24 mouse cellular contexts compared by ENCODE assay signal in the genomic region with DNA sequence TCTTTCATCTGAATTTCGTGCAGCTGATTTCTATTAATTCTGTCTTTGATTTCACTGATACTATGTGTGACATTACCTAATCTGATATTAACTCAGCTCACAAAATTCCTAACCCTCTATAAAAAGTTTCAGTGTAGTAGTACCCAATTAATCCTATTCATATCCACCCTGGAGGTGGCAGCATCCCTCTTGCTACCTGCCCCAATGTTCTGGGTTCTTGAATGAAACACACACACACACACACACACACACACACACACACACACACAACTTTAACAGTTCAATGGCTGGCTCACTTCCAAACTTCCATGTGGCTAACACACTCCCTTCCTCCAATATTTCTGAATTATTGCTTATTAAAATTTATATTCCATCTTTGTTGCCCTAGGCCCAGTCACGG. TPM values are rescaled to one million over a fixed set of nuclear protein-coding genes. Genes with fewer than 3 reads are reported as not detected.
DNase-seq lines count a peak whose midpoint lies in the region; ATAC-seq and TF ChIP-seq lines count a peak whose summit lies in the region.
"Had no signal": no experiment of that assay in that cellular context is flagged by ENCODE, and none has a peak within 500 bp of the region (broad histone marks: within the 10 kb centered on the region; RNA-seq: fewer than 3 reads in every experiment).

No protein-coding gene starts in this region.

- no peaks in the 10 kb centered on the region for H3K36me3 ChIP-seq in heart, embryonic 12.5 days
- H3K36me3 ChIP-seq in heart, embryonic 10.5 days, result no peaks in the 10 kb centered on the region
- H3K36me3 ChIP-seq in limb, embryonic 12.5 days, result no peaks in the 10 kb centered on the region
- H3K36me3 ChIP-seq in limb, embryonic 10.5 days, result no peaks in the 10 kb centered on the region
- no peaks in the 10 kb centered on the region for H3K36me3 ChIP-seq in limb, embryonic 13.5 days
- H3K36me3 ChIP-seq in limb, embryonic 14.5 days (ENCODE audit: control insufficient read depth, insufficient read depth, low read length), result no peaks in the 10 kb centered on the region
- H3K36me3 ChIP-seq: G1E had no signal

- H3K4me3 ChIP-seq in heart, embryonic 12.5 days, result no peak overlapping the region
- H3K4me3 ChIP-seq in heart, embryonic 10.5 days, result no peak overlapping the region
- no peak overlapping the region for H3K4me3 ChIP-seq in limb, embryonic 12.5 days (replicated peaks)
- no peak overlapping the region for H3K4me3 ChIP-seq in limb, embryonic 10.5 days
- no peak overlapping the region for H3K4me3 ChIP-seq in limb, embryonic 13.5 days
- H3K4me3 ChIP-seq in limb, embryonic 14.5 days (replicated peaks; ENCODE audit: low read length), result no peak overlapping the region

- H3K4me2 ChIP-seq in heart, embryonic 12.5 days, result no peak overlapping the region
- no peak overlapping the region for H3K4me2 ChIP-seq in limb, embryonic 12.5 days
- H3K4me2 ChIP-seq in limb, embryonic 13.5 days (replicated peaks), result no peak overlapping the region
- H3K4me2 ChIP-seq in limb, embryonic 14.5 days (replicated peaks; ENCODE audit: low read depth, low read length, severe bottlenecking), result no peak overlapping the region

- no peaks in the 10 kb centered on the region for H3K27me3 ChIP-seq in heart, embryonic 12.5 days (replicated peaks)
- H3K27me3 ChIP-seq in heart, embryonic 10.5 days (ENCODE audit: insufficient read depth, poor library complexity, severe bottlenecking), result no peaks in the 10 kb centered on the region
- H3K27me3 ChIP-seq in limb, embryonic 12.5 days, result no peaks in the 10 kb centered on the region
- H3K27me3 ChIP-seq in limb, embryonic 10.5 days (ENCODE audit: low read depth, poor library complexity, severe bottlenecking), result no peaks in the 10 kb centered on the region
- H3K27me3 ChIP-seq in limb, embryonic 13.5 days, result no peaks in the 10 kb centered on the region
- H3K27me3 ChIP-seq in limb, embryonic 14.5 days (ENCODE audit: control insufficient read depth, insufficient read depth, low read length), result no peaks in the 10 kb centered on the region
- H3K27me3 ChIP-seq: CH12.LX, Patski had no signal

- ATAC-seq in heart, embryonic 12.5 days (ENCODE audit: insufficient number of reproducible peaks, low FRiP score), result no peak
- peak; percentile 52; the same call in 1 of the 2 replicates for ATAC-seq in limb, embryonic 12.5 days (ENCODE audit: insufficient number of reproducible peaks, insufficient read depth, low FRiP score, low TSS enrichment, low read depth)
- peak; percentile 54 for ATAC-seq in limb, embryonic 13.5 days (ENCODE audit: low FRiP score, low read depth)
- ATAC-seq in limb, embryonic 14.5 days (ENCODE audit: low FRiP score, low read depth), result no peak
- ATAC-seq: activated CD4-positive, CD25-positive, alpha-beta regulatory T cell, adult 4 months; CD4-positive, CD25-positive, alpha-beta regulatory T cell, adult 4 months; Patski had no signal

- DNase-seq in heart, embryonic 10.5 days (ENCODE audit: low spot score), result no peak
- DNase-seq in limb, embryonic 10.5 days (ENCODE audit: low spot score), result no peak
- DNase-seq in limb, embryonic 14.5 days (ENCODE audit: low spot score), result peak; percentile 13
- DNase-seq in kidney, postnatal 25 days, result no peak
- no peak for DNase-seq in spleen, adult 18-20 months
- DNase-seq: adrenal gland, adult 2 months; adrenal gland, adult 8-10 months; adrenal gland, postnatal 10 days; adrenal gland, postnatal 14 days; adrenal gland, postnatal 25 days; adrenal gland, postnatal 36 days; B cell, adult 2 months; cerebellum, adult 11 months; cerebellum, adult 11-12 months had no signal

- WGBS in heart, embryonic 12.5 days, result 60% methylated on average over 2 of the region's 2 CpGs
- 52% methylated on average over 2 of the region's 2 CpGs for WGBS in heart, embryonic 10.5 days
- WGBS in limb, embryonic 12.5 days, result 51% methylated on average over 2 of the region's 2 CpGs
- 66% methylated on average over 2 of the region's 2 CpGs for WGBS in limb, embryonic 10.5 days
- WGBS in limb, embryonic 13.5 days, result 52% methylated on average over 2 of the region's 2 CpGs
- WGBS in limb, embryonic 14.5 days, result 52% methylated on average over 2 of the region's 2 CpGs

- no peak for TF ChIP-seq POLR2A in limb, embryonic 14.5 days (IDR thresholded peaks at IDR 0.05; ENCODE audit: borderline replicate concordance, extremely low read depth, insufficient read depth, insufficient read length)

- H3K9ac ChIP-seq in heart, embryonic 12.5 days, result no peak overlapping the region
- no peak overlapping the region for H3K9ac ChIP-seq in limb, embryonic 12.5 days (replicated peaks)
- no peak overlapping the region for H3K9ac ChIP-seq in limb, embryonic 13.5 days
- no peak overlapping the region for H3K9ac ChIP-seq in limb, embryonic 14.5 days (ENCODE audit: low read depth, low read length, severe bottlenecking)

- 0 out of 2 replicates have a peak, but pooled peaks cover 2% of the 10 kb centered on the region for H3K4me1 ChIP-seq in heart, embryonic 12.5 days (replicated peaks)
- no peaks in the 10 kb centered on the region for H3K4me1 ChIP-seq in heart, embryonic 10.5 days
- no peaks in the 10 kb centered on the region for H3K4me1 ChIP-seq in limb, embryonic 12.5 days (replicated peaks)
- H3K4me1 ChIP-seq in limb, embryonic 10.5 days, result no peaks in the 10 kb centered on the region
- no peaks in the 10 kb centered on the region; the same call in 1 of the 2 replicates for H3K4me1 ChIP-seq in limb, embryonic 13.5 days
- no peaks in the 10 kb centered on the region for H3K4me1 ChIP-seq in limb, embryonic 14.5 days (ENCODE audit: control insufficient read depth, insufficient read depth, low read length)

- H3K27ac ChIP-seq in heart, embryonic 12.5 days (ENCODE audit: poor library complexity, severe bottlenecking), result 0 out of 2 replicates have a peak overlapping the region, but pooled peaks have one; percentile 16
- no peak overlapping the region for H3K27ac ChIP-seq in heart, embryonic 10.5 days
- no peak overlapping the region for H3K27ac ChIP-seq in limb, embryonic 12.5 days
- no peak overlapping the region for H3K27ac ChIP-seq in limb, embryonic 10.5 days
- no peak overlapping the region for H3K27ac ChIP-seq in limb, embryonic 13.5 days
- no peak overlapping the region for H3K27ac ChIP-seq in limb, embryonic 14.5 days (replicated peaks; ENCODE audit: low read depth, low read length)

- H3K9me3 ChIP-seq in heart, embryonic 12.5 days (replicated peaks), result no peaks in the 10 kb centered on the region
- no peaks in the 10 kb centered on the region for H3K9me3 ChIP-seq in heart, embryonic 10.5 days
- no peaks in the 10 kb centered on the region for H3K9me3 ChIP-seq in limb, embryonic 12.5 days
- H3K9me3 ChIP-seq in limb, embryonic 10.5 days (replicated peaks), result no peaks in the 10 kb centered on the region
- no peaks in the 10 kb centered on the region for H3K9me3 ChIP-seq in limb, embryonic 13.5 days
- H3K9me3 ChIP-seq in limb, embryonic 14.5 days (ENCODE audit: control insufficient read depth, low read length), result no peaks in the 10 kb centered on the region
- H3K9me3 ChIP-seq: G1E had no signal

RNA-seq across cellular contexts. Expression of a gene that starts 1.0 kb away (rescaled TPM):
- polyA plus RNA-seq in heart, embryonic 12.5 days (2016; fragmentation: Nextera tagmentation; extraction: Ambion mirVana), result not detected in 2 replicates
- not detected in 2 replicates for polyA plus RNA-seq in heart, embryonic 10.5 days (2016; fragmentation: Nextera tagmentation; extraction: Ambion mirVana)
- polyA plus RNA-seq in limb, embryonic 12.5 days (2016; fragmentation: Nextera tagmentation; extraction: Ambion mirVana), result not detected in 2 replicates
- not detected in 2 replicates for polyA plus RNA-seq in limb, embryonic 10.5 days (2016; fragmentation: Nextera tagmentation; extraction: Ambion mirVana)
- not detected in 2 replicates for polyA plus RNA-seq in limb, embryonic 13.5 days (2015; fragmentation: Nextera tagmentation; extraction: Ambion mirVana)
- polyA plus RNA-seq in limb, embryonic 14.5 days (2012; rRNA removed), result 0.14 and 0.27 TPM in 2 replicates
- not detected in 2 replicates for polyA plus RNA-seq in limb, embryonic 14.5 days (2014; fragmentation: Nextera tagmentation; extraction: Ambion mirVana)
- polyA plus RNA-seq: activated CD4-positive, CD25-positive, alpha-beta regulatory T cell, adult 4 months; adrenal gland, adult 2 months; brain, embryonic 14.5 days; C2C12; CD4-positive, CD25-positive, alpha-beta regulatory T cell, adult 4 months; G1E; Patski had no signal

RNA-seq across cellular contexts. Expression of a gene that starts 25.8 kb away (rescaled TPM):
- polyA plus RNA-seq in heart, embryonic 12.5 days (2016; fragmentation: Nextera tagmentation; extraction: Ambion mirVana), result not detected in 2 replicates
- polyA plus RNA-seq in heart, embryonic 10.5 days (2016; fragmentation: Nextera tagmentation; extraction: Ambion mirVana), result not detected in 2 replicates
- polyA plus RNA-seq in limb, embryonic 12.5 days (2016; fragmentation: Nextera tagmentation; extraction: Ambion mirVana), result not detected in 2 replicates
- polyA plus RNA-seq in limb, embryonic 10.5 days (2016; fragmentation: Nextera tagmentation; extraction: Ambion mirVana), result not detected in 2 replicates
- 0.15 TPM in 1 of 2 replicates, not detected in the other for polyA plus RNA-seq in limb, embryonic 13.5 days (2015; fragmentation: Nextera tagmentation; extraction: Ambion mirVana)
- 0.15 and 0.24 TPM in 2 replicates for polyA plus RNA-seq in limb, embryonic 14.5 days (2012; rRNA removed)
- polyA plus RNA-seq in limb, embryonic 14.5 days (2014; fragmentation: Nextera tagmentation; extraction: Ambion mirVana), result not detected in 2 replicates
- polyA plus RNA-seq: activated CD4-positive, CD25-positive, alpha-beta regulatory T cell, adult 4 months; adrenal gland, adult 2 months; C2C12; CD4-positive, CD25-positive, alpha-beta regulatory T cell, adult 4 months; G1E; Patski had no signal

RNA-seq across cellular contexts. Expression of a gene that starts 32.2 kb away (rescaled TPM):
- polyA plus RNA-seq in heart, embryonic 12.5 days (2016; fragmentation: Nextera tagmentation; extraction: Ambion mirVana), result not detected in 2 replicates
- not detected in 2 replicates for polyA plus RNA-seq in heart, embryonic 10.5 days (2016; fragmentation: Nextera tagmentation; extraction: Ambion mirVana)
- not detected in 2 replicates for polyA plus RNA-seq in limb, embryonic 12.5 days (2016; fragmentation: Nextera tagmentation; extraction: Ambion mirVana)
- polyA plus RNA-seq in limb, embryonic 10.5 days (2016; fragmentation: Nextera tagmentation; extraction: Ambion mirVana), result not detected in 2 replicates
- polyA plus RNA-seq in limb, embryonic 13.5 days (2015; fragmentation: Nextera tagmentation; extraction: Ambion mirVana), result not detected in 2 replicates
- polyA plus RNA-seq in limb, embryonic 14.5 days (2012; rRNA removed), result not detected in 2 replicates
- not detected in 2 replicates for polyA plus RNA-seq in limb, embryonic 14.5 days (2014; fragmentation: Nextera tagmentation; extraction: Ambion mirVana)
- polyA plus RNA-seq: adrenal gland, adult 2 months; brain, embryonic 14.5 days; C2C12; CD4-positive, CD25-positive, alpha-beta regulatory T cell, adult 4 months; G1E; Patski had no signal

RNA-seq across cellular contexts. Expression of a gene that starts 54.6 kb away (rescaled TPM):
- polyA plus RNA-seq in heart, embryonic 12.5 days (2016; fragmentation: Nextera tagmentation; extraction: Ambion mirVana), result not detected in 2 replicates
- not detected in 2 replicates for polyA plus RNA-seq in heart, embryonic 10.5 days (2016; fragmentation: Nextera tagmentation; extraction: Ambion mirVana)
- polyA plus RNA-seq in limb, embryonic 12.5 days (2016; fragmentation: Nextera tagmentation; extraction: Ambion mirVana), result not detected in 2 replicates
- polyA plus RNA-seq in limb, embryonic 10.5 days (2016; fragmentation: Nextera tagmentation; extraction: Ambion mirVana), result not detected in 2 replicates
- polyA plus RNA-seq in limb, embryonic 13.5 days (2015; fragmentation: Nextera tagmentation; extraction: Ambion mirVana), result not detected in 2 replicates
- not detected in 2 replicates for polyA plus RNA-seq in limb, embryonic 14.5 days (2012; rRNA removed)
- not detected in 2 replicates for polyA plus RNA-seq in limb, embryonic 14.5 days (2014; fragmentation: Nextera tagmentation; extraction: Ambion mirVana)
- polyA plus RNA-seq: adrenal gland, adult 2 months; brain, embryonic 14.5 days; C2C12; G1E; Patski had no signal

Comparison
In these comparisons a context has a peak if more than half of its experiments do, and no peak if none do; other contexts are left out.
1. ATAC-seq: peak in limb, embryonic 12.5 days (single experiment) and limb, embryonic 13.5 days (single experiment); none in heart, embryonic 12.5 days (single experiment) and limb, embryonic 14.5 days (single experiment).